Mouse (Mus musculus) liver, adult (tissue): ENCODE results near the gene Scgb1b29.
"Not testable (repeated sequence)": the region's sequence is repeated elsewhere in the genome, so short reads cannot be mapped to it uniquely, and the experiment has no call there.

ENCODE experiments used
- GATA4 ChIP-seq: IDR thresholded peaks from 2 replicates; pipeline ENCODE4 v1.6.1; 2014; ENCODE audit warnings: mild to moderate bottlenecking, low read length; ENCODE audit not compliant: insufficient replicate concordance

Gene Scgb1b29

DNA sequence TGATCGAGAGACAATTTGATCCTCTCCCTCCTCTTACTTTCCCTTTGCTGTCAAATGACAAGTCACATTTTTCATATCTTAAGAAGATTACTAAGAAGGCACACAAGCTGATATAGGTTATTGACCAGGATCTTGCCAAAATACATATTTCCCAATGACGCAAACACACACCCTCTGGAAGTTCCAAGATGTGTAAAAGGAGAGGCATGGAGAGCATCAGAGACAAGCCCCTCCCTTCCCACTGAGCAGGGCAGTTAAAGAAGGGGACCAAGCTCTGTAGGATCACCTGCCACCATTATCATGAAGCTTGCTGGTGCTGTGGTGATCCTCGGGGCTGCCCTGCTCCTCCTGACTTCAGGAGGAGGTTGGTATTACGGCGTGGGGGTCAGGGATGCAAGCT is at the start of gene Scgb1b29:
Gene Scgb1b29 (plus strand): TSS at position 301 of the 400 bp plus-strand sequence.
- not testable (repeated sequence) for TF ChIP-seq GATA4
